Mouse (Mus musculus) lung, postnatal 14 days (tissue): ENCODE measurements around the gene Med4.
"Not testable (repeated sequence)": the region's sequence is repeated elsewhere in the genome, so short reads cannot be mapped to it uniquely, and the experiment has no call there.

ENCODE experiments used
- DNase-seq: peaks from one replicate; pipeline ENCODE4 v3.0.0; 2021

Med4 gene

DNA sequence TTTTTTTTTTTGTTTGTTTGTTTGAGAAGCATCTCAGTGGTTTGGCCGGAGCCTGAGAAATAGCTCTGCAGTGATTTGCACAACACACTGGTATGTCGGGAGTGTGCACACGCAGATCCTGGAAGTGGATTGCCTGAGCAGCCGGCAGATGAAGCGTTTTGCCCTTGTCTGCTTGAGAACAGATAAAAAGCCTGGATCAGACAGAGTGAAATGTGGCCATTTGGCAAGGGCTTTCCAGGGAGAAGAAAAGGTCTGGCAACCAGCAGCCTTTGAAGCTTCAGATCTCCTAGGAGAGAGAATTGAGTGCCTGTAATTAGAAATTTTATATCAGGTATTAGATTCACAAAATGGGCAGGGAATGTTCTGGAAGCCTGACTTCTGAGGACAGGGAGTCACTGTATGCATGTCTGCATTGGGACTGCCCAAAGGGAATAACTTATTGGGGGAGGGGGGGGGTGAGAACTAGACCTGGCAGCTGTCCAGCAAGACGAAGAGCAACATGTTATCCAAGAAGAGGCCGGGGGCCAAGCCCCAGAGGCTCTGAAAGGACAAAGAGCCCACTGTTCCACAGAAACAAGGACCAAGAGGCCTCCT, 7.1 kb upstream of the Med4 start:
- DNase-seq, result no peak

DNA sequence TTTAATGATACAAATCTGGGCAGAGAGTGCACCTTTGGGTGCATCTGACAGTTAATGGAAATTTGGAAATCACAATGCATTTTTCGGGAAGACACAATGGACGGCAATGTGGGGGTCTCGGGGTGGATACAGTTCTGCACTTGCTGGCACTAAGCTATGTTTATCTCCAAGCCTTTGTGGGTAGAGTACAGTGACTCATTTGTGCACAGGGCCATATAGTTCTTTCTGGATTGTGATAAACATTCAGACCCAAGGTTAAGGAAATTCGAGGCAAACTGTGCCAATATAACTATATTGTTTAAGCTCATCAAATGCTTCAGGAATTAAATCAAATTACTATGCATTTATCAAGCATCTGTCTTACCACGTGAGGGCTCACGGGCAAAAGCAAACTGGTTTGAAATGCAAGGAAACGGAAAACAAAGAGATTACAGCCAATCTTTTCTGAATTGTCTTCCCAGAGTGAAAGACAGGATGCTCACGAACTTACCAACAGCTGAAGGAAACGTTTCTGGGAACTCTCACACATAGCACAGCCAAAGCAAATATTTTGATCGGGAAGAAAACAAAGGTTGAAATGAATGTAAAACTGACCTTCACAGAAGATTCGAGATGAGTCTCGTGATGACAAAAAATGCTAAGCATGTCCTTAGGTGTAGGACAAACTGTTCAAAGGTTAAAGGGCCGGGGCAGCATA, 6.4 kb upstream of the Med4 start:
- DNase-seq, result no peak

DNA sequence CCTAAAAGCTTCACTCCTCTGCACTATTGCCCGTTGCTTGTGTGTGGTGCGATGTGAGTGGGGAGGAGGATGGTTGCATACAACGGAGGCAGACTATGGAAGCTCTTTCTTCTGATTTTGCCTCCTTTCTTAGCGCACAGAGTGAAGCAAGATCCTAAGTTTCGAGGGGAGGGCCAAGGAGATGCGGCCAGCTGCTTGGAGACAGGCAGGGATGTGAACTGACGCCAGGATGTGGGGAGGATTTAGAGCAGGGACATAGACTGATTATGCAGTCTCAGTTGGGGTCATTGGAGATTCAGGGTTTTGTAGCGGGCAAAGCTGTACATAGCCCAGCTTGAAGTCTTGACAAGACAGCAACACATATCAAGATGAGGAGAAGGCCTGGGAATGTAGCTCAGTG, 3.5 kb upstream of the Med4 start:
- DNase-seq, result no peak

- DNase-seq, result no peak
These were observed 2.6 kb upstream of the Med4 start for GRCm38 (mm10) chr14:73507200-73507599.

DNA sequence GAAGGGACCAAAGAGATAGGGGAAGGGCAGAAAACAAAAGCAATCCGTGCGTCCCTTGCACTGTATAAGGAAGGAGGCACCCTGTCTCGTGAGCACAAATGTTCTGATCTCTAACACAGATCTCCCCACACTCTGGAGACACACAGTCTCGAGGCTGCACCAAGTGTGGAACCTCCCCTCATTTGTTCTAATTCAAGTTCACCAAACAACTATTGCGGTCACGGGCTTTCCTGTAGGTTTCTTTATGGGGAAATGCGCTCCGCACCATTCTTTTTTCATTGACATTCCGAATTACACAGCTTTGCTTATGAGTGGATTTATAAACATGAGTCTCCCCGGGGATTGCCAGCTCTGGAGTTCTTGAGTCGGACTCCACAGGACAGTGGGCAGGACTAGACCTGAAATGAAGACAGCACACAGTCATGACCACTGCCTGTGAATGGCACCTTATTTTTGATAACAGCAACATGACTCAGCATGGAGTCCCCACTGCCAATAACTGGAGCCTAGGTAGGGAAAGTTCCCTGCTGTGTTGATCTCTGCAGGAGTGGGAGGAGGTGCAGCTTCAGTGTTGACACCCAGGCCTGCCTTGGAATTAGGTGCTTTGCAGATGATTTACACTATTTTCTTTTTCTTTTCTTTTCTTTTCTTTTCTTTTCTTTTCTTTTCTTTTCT, 2.0 kb upstream of the Med4 start:
- peak; percentile 50 for DNase-seq

GRCm38 (mm10) chr14:73508630-73509395, 1.0 kb upstream of the Med4 start:
- DNase-seq, result no peak

- DNase-seq, result no peak
These were observed 14.3 kb downstream of the Med4 start for GRCm38 (mm10) chr14:73524136-73524535.

GRCm38 (mm10) chr14:73524766-73525448, 15.1 kb downstream of the Med4 start, which contains the start of gene Sucla2:
Gene Sucla2 (plus strand): TSS chr14:73525319.
- peak; percentile 97 for DNase-seq

DNA sequence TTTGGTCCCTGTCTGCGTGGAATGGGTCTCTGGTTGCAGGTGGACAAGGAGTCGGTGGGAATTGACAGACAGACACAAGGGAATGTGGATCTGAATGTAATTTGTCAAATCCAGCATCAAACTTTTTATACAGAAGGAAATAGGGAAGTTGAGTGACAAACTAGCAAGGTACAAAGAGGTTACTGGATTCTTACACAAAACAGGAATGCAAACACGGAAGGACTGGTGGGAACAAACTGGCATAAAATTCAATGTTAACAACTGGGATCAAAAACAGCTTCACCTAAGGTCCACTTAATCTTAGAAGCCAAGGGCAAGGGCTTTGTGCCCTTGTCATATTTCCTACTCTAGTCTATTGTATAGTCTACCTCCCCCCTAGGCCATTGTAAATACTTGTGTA, 18.8 kb downstream of the Med4 start:
- DNase-seq, result not testable (repeated sequence)

DNA sequence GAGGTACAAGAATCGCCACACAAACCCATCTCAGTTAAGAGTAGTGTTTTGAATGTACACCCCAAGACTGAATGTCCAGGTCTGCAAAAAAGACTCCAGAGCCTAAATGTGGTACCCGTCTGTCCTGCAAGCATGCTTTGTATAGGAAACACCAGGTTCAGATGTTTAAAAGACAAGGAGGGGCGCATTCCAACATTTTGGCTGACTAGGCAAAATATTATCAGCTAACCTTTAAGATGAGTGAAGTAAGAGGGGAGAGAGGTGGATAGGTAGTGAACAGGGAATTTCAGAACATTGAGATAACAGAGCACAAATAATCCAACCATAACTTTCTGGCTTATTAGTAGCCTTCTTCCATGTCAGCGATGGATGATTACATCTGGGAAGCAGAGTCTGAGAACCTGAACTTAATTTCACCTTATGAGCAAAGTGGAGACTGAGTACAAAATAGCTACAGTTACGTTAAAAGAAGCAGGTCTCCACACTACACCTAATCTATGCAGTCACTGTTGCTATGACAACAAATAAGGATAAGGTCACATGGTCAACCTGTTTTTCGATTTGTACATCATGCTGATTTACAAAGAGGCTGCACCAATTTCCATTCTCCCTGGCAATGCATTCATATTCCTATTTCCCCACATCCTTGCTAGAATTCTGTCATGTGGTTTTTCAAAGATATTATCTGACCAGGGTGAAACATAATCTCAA, 24.1 kb downstream of the Med4 start:
- DNase-seq, result no peak

DNA sequence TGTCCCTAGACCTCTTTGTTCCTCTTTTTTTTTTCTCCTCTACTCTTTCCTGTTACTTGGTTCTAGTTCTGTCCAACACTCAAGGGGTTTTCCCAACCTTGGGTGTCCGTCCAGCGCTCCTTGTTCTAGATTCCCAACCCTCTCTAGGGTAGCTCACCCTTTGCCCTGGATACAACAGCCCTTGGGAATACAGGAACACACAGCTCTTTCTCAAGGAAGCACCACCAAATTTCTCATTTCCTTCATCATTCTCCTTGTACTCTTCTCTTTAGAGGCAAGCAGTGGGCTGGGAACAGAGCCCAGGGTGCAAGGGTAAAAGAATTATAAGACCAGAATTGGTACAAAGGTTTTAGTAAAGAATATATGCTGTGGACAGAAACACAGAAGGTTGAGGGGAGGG, 25.8 kb downstream of the Med4 start:
- no peak for DNase-seq

DNA sequence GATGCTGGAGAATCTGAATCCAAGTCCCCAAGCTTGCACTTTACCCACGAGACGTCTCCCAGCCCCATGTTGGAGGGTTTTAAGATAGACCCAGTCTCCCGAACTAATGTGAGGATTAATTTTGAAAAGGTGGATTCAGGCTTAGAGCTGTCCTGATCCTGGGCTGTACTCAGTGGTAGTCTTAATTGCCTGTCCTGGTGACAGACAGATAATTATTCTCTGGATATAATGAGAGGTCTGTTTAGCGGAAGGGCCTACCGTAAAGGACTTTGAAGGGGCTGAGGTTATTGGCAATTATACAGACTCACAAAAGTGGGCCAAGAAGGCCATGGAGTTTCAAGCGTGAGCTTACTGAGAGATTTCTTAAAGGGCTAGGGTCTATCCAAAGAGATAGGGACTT, 34.0 kb downstream of the Med4 start:
- no peak for DNase-seq

DNA sequence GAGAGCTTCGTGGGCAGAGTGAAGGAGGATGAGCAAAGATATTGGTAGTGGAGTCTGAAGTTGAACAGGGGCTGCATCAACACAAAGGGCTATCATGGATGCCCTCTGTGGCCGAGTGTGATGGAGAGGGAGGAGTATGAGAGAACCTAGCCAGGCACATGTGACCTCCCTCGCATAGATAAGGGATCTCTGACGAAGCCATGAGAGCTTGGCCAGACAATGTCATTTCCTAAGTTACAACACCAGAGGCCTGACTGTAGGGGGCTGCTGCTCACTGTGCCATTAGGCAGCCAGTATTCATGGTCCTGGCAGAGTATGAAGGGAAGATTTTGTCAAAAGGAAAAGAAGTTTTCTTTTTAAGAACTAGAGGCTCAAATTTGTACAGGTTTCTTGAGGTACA, 37.2 kb downstream of the Med4 start:
- no peak for DNase-seq

DNA sequence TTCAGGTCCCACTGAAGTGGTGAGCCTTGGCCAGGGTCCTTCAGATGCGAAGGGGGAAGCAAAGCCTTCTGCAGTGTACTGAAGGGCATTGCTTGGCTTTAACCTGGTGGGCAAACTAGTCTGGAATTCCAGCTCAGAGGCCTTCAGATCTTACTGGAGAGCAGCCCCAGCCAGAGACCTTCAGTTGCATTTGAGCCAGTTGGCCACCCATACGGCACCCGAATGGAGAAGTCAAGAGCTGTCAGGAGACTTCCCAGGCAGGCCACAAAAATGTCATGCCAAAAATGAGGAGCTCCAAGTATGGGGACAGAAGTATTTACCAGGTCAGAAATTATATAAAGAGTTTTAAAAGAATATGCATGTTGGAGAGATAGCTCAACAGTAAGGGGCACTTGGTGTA, 38.2 kb downstream of the Med4 start, which contains the start of gene Nudt15:
Gene Nudt15 (minus strand): TSS at position 192 of the 400 bp plus-strand sequence.
- no peak for DNase-seq

GRCm38 (mm10) chr14:73550291-73550690, 40.5 kb downstream of the Med4 start:
- DNase-seq, result no peak

- DNase-seq, result no peak
These were observed 40.9 kb downstream of the Med4 start for GRCm38 (mm10) chr14:73550732-73551131.

GRCm38 (mm10) chr14:73551164-73551563, 41.3 kb downstream of the Med4 start:
- DNase-seq, result no peak

- DNase-seq, result peak; percentile 97
These were observed 42.7 kb downstream of the Med4 start for GRCm38 (mm10) chr14:73552341-73553121.

- DNase-seq, result no peak
These were observed 43.4 kb downstream of the Med4 start for GRCm38 (mm10) chr14:73553122-73553696.
